Mouse (Mus musculus) forebrain, embryonic 14.5 days (tissue): ENCODE measurements around the gene Pcbp3. TPM values are rescaled to one million over a fixed set of nuclear protein-coding genes. Genes with fewer than 3 reads are reported as not detected.

Source experiments
- polyA plus RNA-seq: library from polyadenylated mRNA; unstranded; fragments of >200 nt; fragmentation: Nextera tagmentation; extraction: Ambion mirVana; gene quantifications from 2 replicates; pipeline ENCODE4 v1.2.1, GENCODE M21; 2014

The Pcbp3 gene
- polyA plus RNA-seq, 1 experiment from 2014 or later, result 30.5 TPM

Other genes with a start within 250 kb of the Pcbp3 start
- 6.6 and 10.8 TPM in 2 replicates for gene Col6a1, start 235.7 kb downstream of the Pcbp3 start, polyA plus RNA-seq
- 33.1 and 38.0 TPM in 2 replicates for gene Slc19a1, start 70.4 kb upstream of the Pcbp3 start, polyA plus RNA-seq
- gene Col18a1, start 204.7 kb upstream of the Pcbp3 start, polyA plus RNA-seq, result 21.3 and 24.1 TPM in 2 replicates